Mouse (Mus musculus) mouse embryonic stem cell (cell line): ENCODE measurements around the gene Mex3a.

Experiments
- in situ Hi-C, 2 experiments: fragments of 300-500 bp; cut with MboI; formaldehyde crosslinking; loops; 1 replicate in 1 of 2; 3 replicates in 1 of 2; pipeline ENCODE4 v1.14.3; 2019 to 2020; ENCODE audit warnings: low sequenced_read_pairs in 2 of 2, low pct_unique_long_range_greater_than_20kb in 1 of 2, mixed read lengths in 1 of 2; ENCODE audit not compliant: unreplicated experiment in 1 of 2

Mex3a gene

GRCm38 (mm10) chr3:88532299-88532674 lies at the start of gene Mex3a:
Mex3a (plus strand) TSS chr3:88532395.
- in situ Hi-C loops = no loop called here

- in situ Hi-C loops = loop anchor here (5.0 kb wide), 1 partner anchor 39 kb away; no protein-coding TSS in a partner anchor
These were observed 49.1 kb upstream of the Mex3a start for GRCm38 (mm10) chr3:88483141-88483540.

DNA sequence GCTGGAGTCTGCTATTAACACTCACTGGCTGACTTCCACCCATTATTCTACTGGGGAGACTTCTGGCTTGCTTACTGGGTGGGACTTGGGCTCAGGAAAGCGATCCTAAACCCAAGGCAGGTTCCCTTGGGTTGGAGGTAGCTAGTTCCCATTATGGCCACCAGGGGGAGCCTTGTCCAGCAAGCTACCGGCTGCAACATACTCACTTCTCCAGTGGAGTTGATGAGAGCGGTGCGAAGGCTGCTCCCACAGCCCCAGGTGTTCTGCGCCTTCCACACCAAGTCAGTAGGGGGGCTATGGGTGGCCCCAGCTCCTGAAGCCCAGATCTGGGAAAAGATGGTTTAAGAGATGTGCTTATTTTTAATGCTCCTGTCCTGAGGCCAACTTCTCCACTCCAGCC lies 48.6 kb upstream of the Mex3a start:
- in situ Hi-C loops = loop anchor here (5.0 kb wide), 1 partner anchor 39 kb away; no protein-coding TSS in a partner anchor

DNA sequence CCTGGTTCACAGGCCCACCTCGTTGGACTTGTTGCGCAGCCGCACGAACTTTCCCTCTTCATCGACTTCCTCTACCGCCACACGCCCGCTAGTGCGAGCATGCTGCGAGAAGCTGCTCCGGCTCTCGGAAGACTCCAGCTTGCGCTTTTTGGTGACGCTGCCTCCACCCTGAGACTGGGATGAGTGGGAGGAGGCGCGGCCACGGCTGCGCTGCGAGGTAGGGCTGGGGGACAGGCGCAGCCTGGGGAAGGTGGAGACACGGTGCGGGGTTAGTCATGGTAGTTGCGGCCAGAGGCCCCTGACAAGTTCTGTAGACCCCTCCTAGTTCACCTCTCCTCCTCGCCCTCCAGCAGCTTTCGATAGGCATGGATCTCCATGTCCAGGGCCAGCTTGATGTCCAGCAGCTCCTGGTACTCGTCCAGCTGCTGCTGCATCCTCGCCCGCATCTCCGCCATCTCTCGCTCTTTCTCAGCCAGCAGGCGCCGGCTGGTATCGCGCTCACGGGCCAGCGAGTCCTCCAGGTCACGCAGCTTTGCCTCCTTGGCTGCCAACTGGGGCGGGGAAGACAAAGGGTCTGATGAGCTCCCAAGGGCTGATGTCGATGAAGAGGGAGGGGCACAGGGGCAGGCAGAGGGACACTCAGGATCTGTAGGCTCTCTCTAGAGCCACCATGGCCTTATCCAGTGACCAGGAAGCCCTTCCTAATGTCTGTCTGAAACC lies 47.4 kb upstream of the Mex3a start:
- in situ Hi-C loops = loop anchor here (5.0 kb wide), 1 partner anchor 38 kb away; no protein-coding TSS in a partner anchor

DNA sequence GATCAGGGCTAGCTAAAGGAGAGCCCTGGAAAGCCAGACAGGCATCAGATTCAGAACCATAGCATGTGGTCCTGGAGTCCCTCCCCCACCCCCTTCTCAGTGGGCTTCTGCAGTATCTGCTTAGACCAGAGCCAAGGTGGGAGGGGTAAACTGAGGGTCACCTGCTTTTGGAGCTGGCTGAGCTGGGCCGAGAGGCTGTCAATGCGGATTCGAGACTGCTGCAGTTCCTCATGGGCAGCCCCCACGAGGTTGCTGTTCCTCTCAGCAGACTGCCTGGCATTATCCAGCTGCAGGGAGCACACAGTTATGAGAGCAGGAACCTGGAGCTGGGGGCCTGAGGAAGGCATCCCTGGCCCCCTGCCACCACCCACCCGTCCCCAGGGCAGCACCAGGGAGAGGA lies 46.2 kb upstream of the Mex3a start:
- in situ Hi-C loops = no loop called here

- in situ Hi-C loops = no loop called here
These were observed 45.3 kb upstream of the Mex3a start for GRCm38 (mm10) chr3:88486887-88487286.

GRCm38 (mm10) chr3:88487396-88487795 lies 44.8 kb upstream of the Mex3a start:
- in situ Hi-C loops = no loop called here

GRCm38 (mm10) chr3:88493706-88494582 lies 38.3 kb upstream of the Mex3a start:
- in situ Hi-C loops = no loop called here

GRCm38 (mm10) chr3:88494836-88495628 lies 37.2 kb upstream of the Mex3a start:
- in situ Hi-C loops = no loop called here

DNA sequence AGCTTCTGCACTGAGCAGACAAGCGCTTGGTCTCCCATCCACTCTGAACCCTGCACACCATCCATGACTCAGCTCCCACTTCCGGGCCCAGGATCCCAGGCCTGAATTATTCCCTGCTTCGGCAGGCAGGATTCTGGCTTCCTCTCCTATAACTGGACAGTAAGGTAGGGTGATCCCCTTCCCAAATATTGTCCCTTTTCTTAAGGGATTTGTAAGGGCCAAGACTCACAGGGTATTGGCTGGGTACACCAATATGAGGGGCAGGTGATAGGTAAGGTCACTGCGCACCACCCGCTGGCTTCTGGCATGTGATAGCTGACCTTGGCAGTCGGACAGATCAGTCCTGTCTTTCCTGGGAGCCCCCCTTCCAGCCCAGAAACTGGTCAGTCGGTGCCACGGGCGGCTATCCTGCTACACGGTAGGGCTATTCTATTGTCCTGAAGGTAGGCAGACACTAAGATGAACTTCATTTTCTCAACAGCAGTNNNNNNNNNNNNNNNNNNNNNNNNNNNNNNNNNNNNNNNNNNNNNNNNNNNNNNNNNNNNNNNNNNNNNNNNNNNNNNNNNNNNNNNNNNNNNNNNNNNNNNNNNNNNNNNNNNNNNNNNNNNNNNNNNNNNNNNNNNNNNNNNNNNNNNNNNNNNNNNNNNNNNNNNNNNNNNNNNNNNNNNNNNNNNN lies 36.3 kb upstream of the Mex3a start:
- in situ Hi-C loops = no loop called here

GRCm38 (mm10) chr3:88499580-88499979 lies 32.6 kb upstream of the Mex3a start:
- in situ Hi-C loops = no loop called here

DNA sequence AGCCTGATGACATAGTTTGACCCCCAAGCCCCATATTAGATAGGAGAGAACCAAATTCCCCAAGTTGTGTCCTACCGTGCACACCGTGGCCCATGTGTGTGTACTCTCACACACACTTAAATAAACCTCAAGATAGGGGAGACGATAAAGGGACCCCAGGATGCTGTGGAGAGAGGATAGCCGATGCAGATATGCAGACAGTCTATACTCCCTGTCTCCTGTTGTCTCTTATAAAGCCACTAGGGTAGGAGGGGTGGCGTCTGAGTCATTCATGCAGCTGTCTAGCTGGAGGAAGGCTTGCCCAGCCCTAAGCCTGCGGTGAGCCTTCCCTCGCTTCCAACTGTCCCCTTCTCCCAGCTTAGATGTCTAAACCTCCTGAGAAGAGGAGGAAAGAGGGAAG lies 32.1 kb upstream of the Mex3a start:
- in situ Hi-C loops = no loop called here

- in situ Hi-C loops = no loop called here
These were observed 31.4 kb upstream of the Mex3a start for GRCm38 (mm10) chr3:88500655-88501365.

DNA sequence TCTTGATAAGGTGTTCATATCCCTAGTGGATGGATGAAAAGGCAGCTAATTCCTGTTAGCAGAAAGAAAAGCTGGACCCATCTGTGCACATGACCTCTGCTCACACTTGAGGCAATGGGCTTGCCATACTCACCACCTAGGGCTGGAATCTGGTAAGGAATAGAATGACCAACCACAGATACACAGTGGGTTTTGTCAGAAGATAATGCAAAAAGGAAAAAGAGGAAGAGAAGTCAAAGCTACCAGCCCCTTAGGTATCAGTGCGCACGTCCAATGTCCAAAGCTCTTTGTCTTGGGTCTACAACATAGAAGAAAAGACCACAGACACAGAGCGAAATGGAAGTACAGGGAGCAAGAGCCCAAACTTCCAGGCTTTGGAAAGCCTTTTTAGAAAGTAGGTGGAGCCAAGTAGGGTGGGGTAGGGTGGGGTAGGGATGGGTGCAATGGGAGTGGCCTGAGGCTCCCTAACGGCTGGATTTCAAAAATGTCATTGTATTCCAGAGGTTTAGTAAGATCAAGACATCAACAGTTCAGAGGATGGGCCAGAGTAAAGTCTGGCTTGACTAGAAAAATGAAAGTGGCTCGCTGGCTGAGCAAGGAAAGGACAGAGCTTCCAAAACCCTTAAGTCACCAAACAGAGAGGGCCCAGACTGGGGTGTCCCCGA lies 30.7 kb upstream of the Mex3a start:
- in situ Hi-C loops = no loop called here

- in situ Hi-C loops = no loop called here
These were observed 30.1 kb upstream of the Mex3a start for GRCm38 (mm10) chr3:88502031-88502571.

DNA sequence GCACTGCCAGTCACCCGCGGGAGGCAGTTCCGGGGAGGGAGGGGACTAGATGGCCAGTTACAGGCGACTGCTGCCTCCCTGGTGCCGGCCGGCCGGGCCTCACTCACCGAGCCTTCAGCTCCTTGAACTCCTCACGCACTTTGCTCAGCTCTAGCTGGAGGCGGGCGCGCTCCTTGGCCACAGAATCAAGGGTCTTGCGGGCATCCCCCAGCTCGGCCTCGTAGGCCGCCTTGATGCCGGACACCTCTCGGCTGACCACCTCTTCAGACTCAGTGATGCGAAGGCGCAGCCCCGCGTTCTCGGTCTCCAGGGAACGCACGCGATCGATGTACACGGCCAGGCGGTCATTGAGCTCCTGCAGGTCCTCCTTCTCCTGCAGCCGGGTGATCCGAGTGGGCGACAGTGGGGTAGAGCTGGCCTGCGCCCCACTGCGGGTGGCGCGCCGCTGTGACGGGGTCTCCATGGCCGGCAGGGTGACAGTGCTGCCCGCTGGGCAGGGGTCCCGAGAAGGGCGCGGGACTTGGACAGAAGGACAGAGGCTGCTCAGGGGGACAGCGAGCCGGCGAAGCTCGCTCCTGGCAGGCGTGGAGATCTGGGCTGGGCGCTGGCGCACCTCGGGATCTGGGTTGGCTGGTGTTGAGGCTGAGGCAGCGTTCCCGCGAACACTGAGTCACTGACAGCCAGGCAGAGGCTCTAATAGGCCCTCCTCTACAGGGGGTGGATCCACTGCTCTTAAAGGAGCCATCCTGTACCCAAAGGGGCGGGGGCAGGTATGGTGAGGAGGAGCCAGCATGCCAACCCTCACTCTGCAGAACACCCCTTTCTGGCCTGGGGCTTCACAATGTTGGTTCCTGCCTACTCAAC lies 29.3 kb upstream of the Mex3a start:
- in situ Hi-C loops = no loop called here
